Mouse (Mus musculus) forebrain, embryonic 14.5 days (tissue): ENCODE results near the gene Syne2. TPM values are rescaled to one million over a fixed set of nuclear protein-coding genes. Genes with fewer than 3 reads are reported as not detected.
"Not testable (repeated sequence)": the region's sequence is repeated elsewhere in the genome, so short reads cannot be mapped to it uniquely, and the experiment has no call there.

Experiments used
- ATAC-seq: fragments of 200-750 bp; cut with Nextera tagmentation; 2 replicates; pipeline ENCODE4 v1.8.0; 2017; ENCODE audit warnings: mild to moderate bottlenecking, moderate library complexity
- DNase-seq: peaks from one replicate; pipeline ENCODE4 v3.0.0-alpha.2; 2015; ENCODE audit warnings: low spot score
- H3K27ac ChIP-seq: fragments of 300-500 bp; sonication (generic); 2 replicates; pipeline ENCODE4 v1.5.1; 2014; ENCODE audit warnings: low read depth, mild to moderate bottlenecking, control low read depth, low read length, moderate library complexity
- H3K27me3 ChIP-seq: fragments of 300-500 bp; sonication (generic); replicated peaks from 2 replicates; pipeline ENCODE4 v1.6.1; 2014; ENCODE audit warnings: low read length, control low read depth, mixed read lengths; ENCODE audit not compliant: control insufficient read depth, insufficient read depth
- H3K36me3 ChIP-seq: fragments of 300-500 bp; sonication (generic); 2 replicates; pipeline ENCODE4 v1.6.1; 2014; ENCODE audit warnings: low read length, control low read depth; ENCODE audit not compliant: control insufficient read depth, insufficient read depth
- H3K4me1 ChIP-seq: fragments of 300-500 bp; sonication (generic); 2 replicates; pipeline ENCODE4 v1.6.1; 2014; ENCODE audit warnings: antibody characterized with exemption, low read length, control low read depth; ENCODE audit not compliant: control insufficient read depth, insufficient read depth
- H3K4me2 ChIP-seq: fragments of 300-500 bp; sonication (generic); 2 replicates; pipeline ENCODE4 v1.6.1; 2014; ENCODE audit warnings: mild to moderate bottlenecking, control low read depth, low read length
- H3K4me3 ChIP-seq: fragments of 300-500 bp; sonication (generic); 2 replicates; pipeline ENCODE4 v1.5.1; 2014; ENCODE audit warnings: low read depth, low read length, control low read depth
- H3K9ac ChIP-seq: fragments of 300-500 bp; sonication (generic); 2 replicates; pipeline ENCODE4 v1.6.1; 2014; ENCODE audit warnings: mild to moderate bottlenecking, low read length, control low read depth, moderate library complexity
- H3K9me3 ChIP-seq: fragments of 300-500 bp; sonication (generic); replicated peaks from 2 replicates; pipeline ENCODE4 v1.6.1; 2016; ENCODE audit warnings: low read length, control low read depth, mixed read lengths; ENCODE audit not compliant: control insufficient read depth
- WGBS: fragments of 180-500 bp; shearing (Covaris S2); extraction: QIAGEN DNeasy Blood & Tissue Kit; methylation state at CpG from one replicate; pipeline ENCODE4 v1.1.7; 2014; 5-methylcytosine and 5-hydroxymethylcytosine counted together
- polyA plus RNA-seq: library from polyadenylated mRNA; unstranded; fragments of >200 nt; fragmentation: Nextera tagmentation; extraction: Ambion mirVana; gene quantifications from 2 replicates; pipeline ENCODE4 v1.2.1, GENCODE M21; 2014

Syne2 gene
- polyA plus RNA-seq, 1 experiment from 2014 or later: 62.0 TPM

GRCm38 (mm10) chr12:76123223-76123622, 305.3 kb downstream of the Syne2 start:
- no peak overlapping the region for H3K4me2 ChIP-seq
- no peaks in the 10 kb centered on the region for H3K4me1 ChIP-seq
- no peaks in the 10 kb centered on the region for H3K27me3 ChIP-seq
- H3K9ac ChIP-seq: no peak overlapping the region
- H3K9me3 ChIP-seq: no peaks in the 10 kb centered on the region
- no peaks in the 10 kb centered on the region for H3K36me3 ChIP-seq
- ATAC-seq (no peak), DNase-seq (no peak)
- H3K27ac ChIP-seq: no peak overlapping the region
- 89% methylated on average over 6 of the region's 6 CpGs for WGBS
- no peak overlapping the region for H3K4me3 ChIP-seq

DNA sequence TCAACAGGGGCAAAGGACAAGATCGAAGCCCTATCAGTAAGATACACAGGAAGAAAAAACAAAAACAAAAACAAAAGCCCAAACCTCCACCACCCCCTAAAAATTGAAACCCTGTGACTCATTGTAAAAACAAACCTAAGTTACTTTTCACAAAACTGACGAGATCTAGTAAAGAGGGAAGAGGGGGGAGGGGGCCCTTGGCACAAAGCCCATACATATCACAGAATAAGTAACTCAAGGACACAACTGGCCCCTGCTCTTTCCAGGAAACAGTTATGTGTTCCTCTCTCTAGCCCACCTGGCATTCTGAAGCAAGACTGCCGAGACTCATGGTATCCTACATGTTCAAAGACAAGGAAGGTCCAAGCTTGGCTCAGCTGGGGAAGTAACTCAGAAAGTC, 310.4 kb downstream of the Syne2 start:
- Histone ChIP-seq H3K4me1 (no peaks in the 10 kb centered on the region), H3K27me3 (no peaks in the 10 kb centered on the region), H3K4me3 (no peak overlapping the region), H3K9ac (no peak overlapping the region), H3K4me2 (no peak overlapping the region), H3K9me3 (no peaks in the 10 kb centered on the region), H3K36me3 (no peaks in the 10 kb centered on the region), H3K27ac (no peak overlapping the region)
- WGBS: 63% methylated on average over 3 of the region's 3 CpGs
- no peak for ATAC-seq
- no peak for DNase-seq

GRCm38 (mm10) chr12:76128831-76129230, 310.9 kb downstream of the Syne2 start:
- 83% methylated on average over 10 of the region's 10 CpGs for WGBS

GRCm38 (mm10) chr12:76130281-76130680, 312.3 kb downstream of the Syne2 start:
- ATAC-seq: no peak
- Histone ChIP-seq H3K27ac (no peak overlapping the region), H3K27me3 (no peaks in the 10 kb centered on the region), H3K9ac (no peak overlapping the region), H3K36me3 (no peaks in the 10 kb centered on the region), H3K4me3 (no peak overlapping the region), H3K9me3 (no peaks in the 10 kb centered on the region), H3K4me2 (no peak overlapping the region), H3K4me1 (no peaks in the 10 kb centered on the region)
- DNase-seq: peak; percentile 46
- WGBS: 23% methylated on average over 4 of the region's 4 CpGs

More at GRCm38 (mm10) chr12:76128831-76129230, 310.9 kb downstream of the Syne2 start:
- H3K9me3 ChIP-seq: no peaks in the 10 kb centered on the region
- DNase-seq (no peak), ATAC-seq (no peak)
- no peaks in the 10 kb centered on the region for H3K4me1 ChIP-seq
- no peak overlapping the region for H3K4me2 ChIP-seq
- no peaks in the 10 kb centered on the region for H3K36me3 ChIP-seq
- no peak overlapping the region for H3K9ac ChIP-seq
- no peak overlapping the region for H3K27ac ChIP-seq
- no peak overlapping the region for H3K4me3 ChIP-seq
- H3K27me3 ChIP-seq: no peaks in the 10 kb centered on the region

- no peaks in the 10 kb centered on the region for H3K4me1 ChIP-seq
- DNase-seq: no peak
- ATAC-seq: no peak
- H3K27me3 ChIP-seq: no peaks in the 10 kb centered on the region
- H3K4me3 ChIP-seq: no peak overlapping the region
- H3K4me2 ChIP-seq: no peak overlapping the region
- H3K36me3 ChIP-seq: no peaks in the 10 kb centered on the region
- no peak overlapping the region for H3K9ac ChIP-seq
- 88% methylated on average over 6 of the region's 6 CpGs for WGBS
- H3K9me3 ChIP-seq: no peaks in the 10 kb centered on the region
- no peak overlapping the region for H3K27ac ChIP-seq
Observed at GRCm38 (mm10) chr12:76130891-76131290, 313.0 kb downstream of the Syne2 start.

GRCm38 (mm10) chr12:76132591-76132990, 314.7 kb downstream of the Syne2 start:
- Histone ChIP-seq H3K4me2 (no peak overlapping the region), H3K9ac (no peak overlapping the region), H3K27ac (no peak overlapping the region), H3K4me3 (no peak overlapping the region), H3K36me3 (no peaks in the 10 kb centered on the region), H3K27me3 (no peaks in the 10 kb centered on the region), H3K4me1 (0 out of 2 replicates have a peak, but pooled peaks cover 4% of the 10 kb centered on the region), H3K9me3 (no peaks in the 10 kb centered on the region)
- no peak for ATAC-seq
- no peak for DNase-seq
- 87% methylated on average over 4 of the region's 4 CpGs for WGBS

GRCm38 (mm10) chr12:76133081-76133480, 315.1 kb downstream of the Syne2 start:
- H3K36me3 ChIP-seq, H3K9ac ChIP-seq, ATAC-seq, H3K27me3 ChIP-seq, H3K27ac ChIP-seq, H3K4me2 ChIP-seq, H3K4me1 ChIP-seq, H3K4me3 ChIP-seq, H3K9me3 ChIP-seq, DNase-seq: not testable (repeated sequence)
- WGBS: 84% methylated on average over 9 of the region's 9 CpGs

DNA sequence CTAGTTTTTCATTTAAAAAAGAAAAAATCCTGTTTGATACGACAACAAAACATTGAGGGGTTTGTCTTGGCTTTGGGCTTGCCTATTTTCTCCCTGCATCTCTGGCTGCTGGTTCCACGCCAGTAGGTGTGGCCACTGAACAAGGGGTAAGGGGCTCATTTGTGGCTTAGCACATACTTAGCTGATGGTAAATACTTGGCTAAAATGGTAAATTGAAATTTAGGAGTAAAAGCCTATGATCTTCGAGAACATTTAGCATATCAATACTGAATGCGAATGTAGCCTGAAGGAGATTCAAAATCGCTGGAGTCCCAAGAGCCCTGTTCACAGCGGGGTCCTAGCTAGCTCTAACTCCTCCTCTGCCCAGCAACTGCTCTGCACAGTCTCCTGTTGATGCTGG, 318.8 kb downstream of the Syne2 start:
- Histone ChIP-seq H3K4me3 (no peak overlapping the region), H3K36me3 (no peaks in the 10 kb centered on the region), H3K27ac (no peak overlapping the region), H3K27me3 (no peaks in the 10 kb centered on the region), H3K9me3 (no peaks in the 10 kb centered on the region), H3K4me2 (no peak overlapping the region), H3K9ac (no peak overlapping the region), H3K4me1 (0 out of 2 replicates have a peak, but pooled peaks cover 4% of the 10 kb centered on the region)
- DNase-seq: peak; percentile 61
- ATAC-seq: no peak
- WGBS: 11% methylated on average over 6 of the region's 6 CpGs

GRCm38 (mm10) chr12:76152389-76152788, 334.5 kb downstream of the Syne2 start:
- H3K9me3 ChIP-seq, H3K27me3 ChIP-seq, H3K36me3 ChIP-seq, ATAC-seq, DNase-seq, H3K27ac ChIP-seq, H3K4me1 ChIP-seq: not testable (repeated sequence)
- WGBS: 16% methylated on average over 30 of the region's 30 CpGs
- Histone ChIP-seq H3K4me3 (peak overlapping the region; percentile 25), H3K4me2 (peak overlapping the region; percentile 53), H3K9ac (peak overlapping the region; percentile 53)
